Mouse (Mus musculus): Measurements from ENCODE around the gene Hsph1. TPM values are rescaled to one million over a fixed set of nuclear protein-coding genes. Genes with fewer than 3 reads are reported as not detected.

Gene Hsph1
- polyA plus RNA-seq (2012; rRNA removed; ENCODE audit: low replicate concordance), result 7.1 and 21.3 TPM in 2 replicates

DNA sequence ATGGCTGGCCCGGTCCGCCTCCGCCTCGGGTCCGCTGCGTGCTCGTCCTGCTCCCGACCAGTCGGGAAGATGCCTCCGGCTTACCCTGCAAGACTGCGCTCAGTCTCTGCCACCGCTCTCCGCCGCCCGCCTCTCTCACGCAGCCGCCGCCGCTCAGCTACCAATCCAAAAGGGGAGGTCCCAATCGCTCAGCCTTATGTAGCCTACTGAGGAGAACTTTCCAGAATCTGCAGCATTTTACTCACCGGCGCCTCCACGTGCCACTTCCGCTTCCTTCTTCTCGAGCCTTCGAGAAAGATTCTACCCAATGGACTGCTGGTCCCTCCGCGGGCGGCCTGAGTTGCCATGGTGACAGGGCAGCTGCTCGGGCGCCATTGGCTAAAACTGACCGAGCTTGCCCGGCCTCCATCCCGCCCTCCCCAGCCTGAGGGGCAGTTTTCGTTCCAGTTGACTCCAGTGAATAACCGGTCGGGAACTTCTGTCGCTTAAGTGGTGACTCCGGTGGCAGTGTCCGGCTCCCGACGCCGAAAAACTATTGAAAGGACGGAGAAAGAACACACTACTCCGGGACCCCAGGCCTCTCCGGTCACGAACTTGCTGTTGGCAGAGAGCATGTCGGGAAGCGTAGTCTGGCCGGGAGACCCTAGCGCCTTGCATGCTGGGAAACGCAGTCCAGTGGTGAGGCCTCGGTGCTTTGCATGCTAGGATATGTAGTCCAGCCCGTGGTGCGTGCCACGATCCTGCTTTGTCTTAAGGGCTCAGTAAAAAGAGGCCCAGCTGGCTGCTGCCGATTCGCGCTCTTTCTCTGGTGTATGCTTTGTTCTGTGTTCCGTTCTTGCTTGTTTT is at the start of gene Hsph1:
TSS of gene Hsph1 (minus strand) at position 302 of the 846 bp plus-strand sequence.

DNA sequence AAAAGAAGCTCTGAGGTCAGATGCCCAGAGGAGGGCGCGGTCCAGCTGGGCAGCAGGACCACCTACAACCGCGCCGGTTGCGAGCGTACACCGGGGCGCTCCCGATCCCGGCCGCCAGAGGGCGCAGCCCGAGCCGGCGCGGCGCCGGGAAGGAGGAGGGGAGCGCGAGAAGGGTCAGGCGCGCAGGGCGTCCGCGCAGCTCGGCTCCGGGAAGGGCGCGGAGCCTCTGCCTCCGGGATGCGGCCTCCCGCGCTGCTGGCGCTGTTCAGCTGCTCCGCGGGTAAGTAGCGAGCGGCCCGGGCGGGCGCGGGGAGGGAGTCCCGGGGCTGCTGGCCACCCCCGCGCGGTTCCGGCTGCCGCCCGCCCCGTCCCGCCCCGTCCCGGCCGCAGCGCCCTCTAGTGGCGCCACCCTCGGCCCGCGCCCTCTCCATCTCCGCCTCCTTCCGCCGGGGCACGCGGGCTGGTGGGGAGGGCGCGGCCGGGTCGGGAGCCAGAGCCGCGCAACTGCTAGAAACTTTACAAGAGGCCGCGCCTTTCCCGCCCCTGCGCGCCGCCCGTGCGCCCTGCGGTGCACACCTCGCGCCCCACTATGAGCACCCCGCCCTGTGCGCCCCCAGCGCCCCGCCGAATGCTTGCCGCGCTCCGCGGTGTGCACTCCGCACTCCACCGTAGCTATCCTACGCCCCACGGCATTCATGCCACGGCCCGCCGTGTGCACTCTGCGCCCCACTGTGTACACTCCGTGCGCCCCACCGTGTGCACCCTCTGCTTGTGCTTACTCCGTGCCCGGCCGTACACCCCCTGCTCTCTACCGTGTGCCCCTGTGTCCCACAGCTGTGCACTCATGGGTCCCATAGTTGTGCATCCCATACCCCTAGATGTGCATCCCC is 42.2 kb upstream of the Hsph1 start, which contains the start of gene B3glct:
TSS of gene B3glct (plus strand) at position 131 of the 890 bp plus-strand sequence.

Other genes starting within 250 kb of the Hsph1 start
- 20.3 and 24.5 TPM in 2 replicates for gene Medag, start 224.6 kb downstream of the Hsph1 start, polyA plus RNA-seq (2012; rRNA removed; ENCODE audit: low replicate concordance)
- gene Tex26, start 196.7 kb downstream of the Hsph1 start, polyA plus RNA-seq (2012; rRNA removed; ENCODE audit: low replicate concordance), result 0.37 TPM in 1 of 2 replicates, not detected in the other
- gene Wdr95, start 107.7 kb downstream of the Hsph1 start, polyA plus RNA-seq (2012; rRNA removed; ENCODE audit: low replicate concordance), result 0.04 and 0.17 TPM in 2 replicates
- gene B3glct, start 41.9 kb upstream of the Hsph1 start, polyA plus RNA-seq (2012; rRNA removed; ENCODE audit: low replicate concordance), result 14.1 and 18.5 TPM in 2 replicates